Mouse (Mus musculus): ENCODE measurements around the gene Fhl3.

The Fhl3 gene
- long read RNA-seq, experiment 1, result 0 reads
- long read RNA-seq, experiment 2, result 0 reads

DNA sequence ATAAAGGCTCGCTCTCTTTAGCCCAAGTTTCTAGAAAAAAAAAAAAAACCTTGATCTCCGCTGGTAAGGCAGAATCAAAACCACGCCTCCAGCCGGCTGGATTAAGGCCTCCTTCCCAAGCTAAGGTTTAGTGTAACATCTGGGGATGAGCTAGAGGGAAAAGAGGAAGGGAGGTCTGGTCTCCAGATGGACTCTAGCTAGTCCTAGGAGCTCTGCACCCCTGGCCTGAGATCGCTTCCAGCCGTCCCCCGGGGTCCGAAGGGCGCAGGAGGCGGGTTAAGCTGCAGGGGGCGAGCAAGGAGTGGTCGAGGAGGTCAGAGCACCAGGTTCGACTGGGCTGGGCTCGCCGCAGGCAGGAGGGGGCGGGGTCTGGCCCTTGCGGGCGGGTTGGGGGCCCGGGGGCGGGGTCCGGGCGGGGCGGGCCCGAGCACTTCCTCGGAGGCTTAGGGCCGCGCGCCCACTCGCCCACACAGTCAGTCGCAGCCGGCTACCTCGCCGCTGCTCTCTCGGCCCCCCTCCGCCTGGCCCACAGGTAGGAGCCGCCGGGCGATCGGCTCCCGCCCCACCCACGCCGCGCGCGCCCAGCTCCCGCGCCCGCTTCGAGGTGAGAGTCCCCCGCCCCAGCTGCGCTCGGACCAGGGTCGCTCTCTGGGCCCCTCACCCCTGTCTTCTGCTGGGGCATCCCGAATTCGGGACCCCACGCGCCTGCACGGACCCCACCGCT is at the start of gene Fhl3:
Gene Fhl3, plus strand, starts transcription at position 454 of the 724 bp plus-strand sequence.
- intact Hi-C loops (cut with DNase I), result no loop called here

DNA sequence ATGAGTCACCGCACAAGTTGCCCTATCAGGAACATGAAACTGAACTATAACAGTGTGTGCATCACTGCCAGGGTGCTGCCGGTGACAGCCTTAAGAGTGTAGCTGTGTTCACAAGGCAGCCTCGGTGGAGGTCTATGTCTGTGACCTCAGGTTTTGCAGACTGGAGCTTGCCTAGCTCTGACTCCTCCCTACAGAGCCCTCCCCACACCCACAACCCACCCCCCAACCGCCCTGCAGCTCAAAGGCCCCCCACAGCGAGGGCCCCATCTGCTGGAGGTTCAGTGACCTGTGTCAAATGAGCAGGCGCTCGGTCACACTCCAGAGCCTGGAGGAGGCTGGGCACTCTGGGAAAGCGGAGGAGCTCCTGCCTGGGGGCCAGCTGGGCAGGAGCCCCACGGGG is 47.6 kb upstream of the Fhl3 start:
- intact Hi-C loops (cut with DNase I), result no loop called here

DNA sequence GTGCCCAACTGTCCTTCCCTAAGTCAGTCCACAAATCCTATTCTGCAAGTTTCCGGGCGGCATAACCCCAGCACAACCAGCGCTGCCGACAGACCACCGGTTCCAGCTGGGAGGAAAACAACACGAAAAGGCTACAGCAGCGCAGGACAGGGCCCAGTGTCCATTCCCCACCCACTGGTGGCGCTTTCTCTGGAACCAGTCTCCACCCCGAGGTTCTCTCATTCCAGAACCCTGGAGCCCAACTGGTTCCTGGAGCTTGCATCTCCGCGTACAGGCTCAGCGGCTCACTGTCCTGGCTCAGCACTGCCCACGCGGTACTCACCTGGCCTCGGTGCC is 44.0 kb upstream of the Fhl3 start, which contains the start of gene Pou3f1:
Gene Pou3f1, plus strand, starts transcription at position 290 of the 336 bp plus-strand sequence.
- intact Hi-C loops (cut with DNase I), result no loop called here

DNA sequence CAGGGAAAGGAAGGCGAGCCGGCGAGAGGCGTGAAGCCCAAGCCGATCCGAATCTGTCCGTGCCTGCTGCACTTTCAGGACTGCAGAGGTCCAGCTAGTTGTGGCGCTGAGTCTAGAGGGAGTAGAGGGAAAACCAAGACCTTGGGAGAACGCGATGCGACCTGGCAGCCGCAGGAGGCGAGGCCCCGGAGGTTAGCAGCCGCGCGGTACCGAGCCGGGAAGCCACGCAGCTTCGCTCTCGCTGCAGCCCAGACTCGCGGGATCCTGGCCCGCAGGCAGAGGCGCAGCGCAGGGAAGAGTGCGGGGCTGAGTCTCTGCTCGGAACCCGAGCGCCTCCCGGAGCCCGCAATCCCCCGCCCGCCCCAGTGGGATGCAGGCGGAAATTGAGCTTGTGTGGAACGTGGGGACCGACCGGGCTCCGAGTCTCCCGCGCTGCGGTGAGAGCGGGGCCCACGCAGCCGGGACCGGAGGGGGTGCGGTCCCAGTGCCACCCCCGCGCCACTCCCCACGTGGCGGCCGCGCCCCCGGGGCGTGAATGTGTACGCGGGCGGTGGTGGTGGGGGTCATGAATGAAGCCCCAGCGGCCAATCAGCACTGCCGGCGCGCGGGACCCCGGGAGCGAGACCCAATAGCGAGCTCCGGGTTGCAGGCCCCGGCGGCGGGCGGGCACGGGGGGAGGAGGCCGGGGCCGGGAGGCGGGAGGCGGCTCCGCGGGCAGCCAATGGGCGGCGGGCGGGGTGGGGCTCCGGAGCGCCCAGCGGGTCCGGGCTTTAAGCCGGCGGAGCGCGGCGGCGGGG is 43.4 kb upstream of the Fhl3 start:
- intact Hi-C loops (cut with DNase I), result no loop called here

DNA sequence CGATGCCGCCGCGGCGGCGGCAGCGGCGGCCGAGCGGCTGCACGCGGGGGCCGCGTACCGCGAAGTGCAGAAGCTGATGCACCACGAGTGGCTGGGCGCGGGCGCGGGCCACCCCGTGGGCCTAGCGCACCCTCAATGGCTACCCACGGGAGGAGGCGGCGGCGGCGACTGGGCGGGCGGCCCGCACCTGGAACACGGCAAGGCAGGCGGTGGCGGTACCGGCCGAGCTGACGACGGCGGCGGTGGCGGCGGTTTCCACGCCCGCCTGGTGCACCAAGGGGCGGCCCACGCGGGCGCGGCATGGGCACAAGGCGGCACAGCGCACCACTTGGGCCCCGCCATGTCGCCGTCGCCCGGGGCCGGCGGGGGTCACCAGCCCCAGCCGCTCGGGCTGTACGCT is 42.7 kb upstream of the Fhl3 start:
- intact Hi-C loops (cut with DNase I), result no loop called here

DNA sequence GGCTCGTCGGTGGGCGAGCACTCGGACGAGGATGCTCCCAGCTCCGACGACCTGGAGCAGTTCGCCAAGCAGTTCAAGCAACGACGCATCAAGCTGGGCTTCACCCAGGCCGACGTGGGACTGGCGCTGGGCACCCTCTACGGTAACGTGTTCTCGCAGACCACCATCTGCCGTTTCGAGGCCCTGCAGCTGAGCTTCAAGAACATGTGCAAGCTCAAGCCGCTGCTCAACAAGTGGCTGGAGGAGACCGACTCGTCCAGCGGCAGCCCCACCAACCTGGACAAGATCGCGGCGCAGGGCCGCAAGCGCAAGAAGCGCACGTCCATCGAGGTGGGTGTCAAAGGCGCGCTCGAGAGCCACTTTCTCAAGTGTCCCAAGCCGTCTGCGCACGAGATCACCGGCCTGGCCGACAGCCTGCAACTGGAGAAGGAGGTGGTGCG is 42.1 kb upstream of the Fhl3 start:
- intact Hi-C loops (cut with DNase I), result no loop called here

DNA sequence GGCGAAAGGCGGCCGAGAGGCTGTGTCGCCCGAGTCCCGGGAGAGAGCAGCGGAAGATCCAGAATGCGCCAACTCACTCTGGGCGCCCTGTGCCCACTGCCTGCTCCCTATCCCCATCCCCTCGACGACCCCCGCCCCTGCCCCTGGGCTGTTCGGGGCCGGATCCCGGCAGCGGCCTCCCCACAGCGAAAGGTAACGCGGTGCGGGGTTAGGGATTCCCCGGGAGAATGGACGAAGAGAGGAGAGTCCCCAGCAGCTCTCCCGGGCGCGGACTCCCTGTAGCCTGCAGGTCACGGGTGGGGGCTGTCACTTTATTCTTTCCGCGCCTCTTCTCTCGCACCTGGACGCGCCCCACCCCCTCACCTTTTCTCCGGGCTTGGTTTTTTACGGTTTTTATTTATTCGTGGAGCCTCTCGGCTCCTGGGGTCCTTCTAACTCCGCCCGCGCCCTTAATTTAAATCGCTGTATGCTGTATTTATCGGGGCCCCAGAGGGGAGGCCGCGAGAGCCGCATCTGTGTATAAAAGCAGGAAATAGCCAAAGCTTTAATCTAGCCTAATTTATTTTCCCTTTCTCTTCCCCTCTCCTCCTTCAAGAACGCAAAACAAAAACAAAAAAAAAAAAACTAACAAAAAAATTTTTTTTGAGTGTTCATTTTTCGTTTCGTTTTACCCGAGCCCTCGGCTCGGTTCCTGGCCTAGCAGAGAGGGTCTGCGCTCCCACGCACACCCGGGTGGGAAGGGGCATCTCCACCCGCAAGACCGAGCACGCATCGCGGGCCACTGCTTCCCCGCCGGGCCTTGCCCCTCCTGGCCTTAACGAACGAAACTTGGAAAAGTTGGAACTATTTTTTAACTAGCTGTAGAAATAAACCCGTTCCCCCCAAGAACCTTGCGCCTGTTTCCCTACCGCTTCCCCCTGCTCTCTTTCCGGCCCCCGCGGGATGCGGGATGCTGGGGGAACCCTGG is 41.0 kb upstream of the Fhl3 start:
- intact Hi-C loops (cut with DNase I), result no loop called here

DNA sequence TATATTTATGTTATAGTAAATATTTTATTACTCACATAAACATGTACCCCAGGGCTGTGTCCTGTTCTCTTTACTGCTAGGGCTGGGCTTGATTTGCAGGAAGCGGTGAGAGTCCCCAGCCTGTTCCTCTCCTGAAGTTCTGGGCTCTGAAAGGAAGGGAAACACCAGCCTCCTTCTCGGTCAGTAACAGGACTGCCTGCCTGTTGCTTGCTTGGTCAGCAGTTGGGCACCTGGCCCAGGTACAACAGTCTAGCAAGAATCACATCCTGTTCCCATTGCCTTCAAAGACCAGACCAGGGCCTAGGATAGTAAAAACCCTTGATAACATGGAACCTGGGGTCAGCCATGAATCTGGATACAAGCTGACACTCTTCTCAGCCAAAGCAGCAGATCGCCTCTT is 39.9 kb upstream of the Fhl3 start:
- intact Hi-C loops (cut with DNase I), result no loop called here

DNA sequence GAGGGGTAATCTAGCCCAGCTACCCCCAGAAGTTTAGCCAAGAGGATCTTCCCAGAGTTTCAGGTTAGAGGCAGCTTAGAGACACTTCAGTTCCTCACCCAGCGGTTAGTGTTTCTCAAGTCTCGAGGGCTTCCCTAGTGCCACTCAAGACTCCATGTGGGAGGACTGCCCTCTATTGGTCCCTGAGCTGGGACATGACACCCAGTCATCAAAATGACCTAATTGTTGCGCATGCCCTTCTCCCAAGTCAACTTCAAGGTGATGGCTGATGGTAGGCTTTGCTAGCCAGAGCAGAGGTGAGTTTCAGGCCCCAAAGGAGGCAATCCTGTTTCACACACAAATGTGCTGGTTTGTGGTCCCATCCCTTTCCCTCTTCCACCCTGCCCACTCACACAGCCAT is 37.5 kb upstream of the Fhl3 start:
- intact Hi-C loops (cut with DNase I), result no loop called here

DNA sequence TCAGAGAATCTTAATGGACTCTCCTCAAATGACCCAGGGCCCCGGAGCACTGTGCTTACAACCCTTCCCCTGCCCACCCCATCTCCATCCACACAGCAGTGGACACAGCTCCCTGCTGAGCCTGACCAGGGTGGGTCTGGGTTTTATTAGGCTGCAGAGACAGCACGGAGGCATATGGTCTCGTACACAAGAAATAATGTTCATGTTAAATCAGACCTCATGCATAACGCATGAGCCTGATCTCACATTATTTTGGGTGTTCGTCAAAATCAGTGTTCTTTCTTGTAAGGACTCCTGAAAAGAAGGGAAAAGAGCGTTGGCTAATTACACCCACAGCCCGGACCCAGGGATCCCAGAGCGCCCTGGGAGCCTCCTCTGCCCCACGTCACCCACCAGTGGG is 36.3 kb upstream of the Fhl3 start:
- intact Hi-C loops (cut with DNase I), result no loop called here

DNA sequence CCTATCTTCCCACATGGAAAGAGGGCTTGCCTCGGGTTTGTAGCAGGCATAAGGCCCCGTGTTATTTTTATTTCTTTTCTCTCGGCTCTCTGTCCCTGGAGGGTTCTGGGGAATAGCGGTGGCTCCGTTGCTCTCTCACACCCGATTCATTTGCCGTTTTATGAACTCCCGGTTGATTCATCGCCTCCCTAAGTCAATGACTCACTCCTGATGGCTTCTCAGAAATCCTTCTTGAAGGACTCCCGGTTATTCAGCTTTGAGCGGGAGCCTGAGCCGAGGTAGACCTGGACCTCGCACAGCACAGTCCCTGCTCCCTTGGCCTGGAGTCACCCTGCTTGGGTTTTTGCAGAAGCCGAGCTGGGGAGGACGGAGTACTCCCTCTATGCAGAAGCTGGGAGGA is 35.9 kb upstream of the Fhl3 start:
- intact Hi-C loops (cut with DNase I), result no loop called here

DNA sequence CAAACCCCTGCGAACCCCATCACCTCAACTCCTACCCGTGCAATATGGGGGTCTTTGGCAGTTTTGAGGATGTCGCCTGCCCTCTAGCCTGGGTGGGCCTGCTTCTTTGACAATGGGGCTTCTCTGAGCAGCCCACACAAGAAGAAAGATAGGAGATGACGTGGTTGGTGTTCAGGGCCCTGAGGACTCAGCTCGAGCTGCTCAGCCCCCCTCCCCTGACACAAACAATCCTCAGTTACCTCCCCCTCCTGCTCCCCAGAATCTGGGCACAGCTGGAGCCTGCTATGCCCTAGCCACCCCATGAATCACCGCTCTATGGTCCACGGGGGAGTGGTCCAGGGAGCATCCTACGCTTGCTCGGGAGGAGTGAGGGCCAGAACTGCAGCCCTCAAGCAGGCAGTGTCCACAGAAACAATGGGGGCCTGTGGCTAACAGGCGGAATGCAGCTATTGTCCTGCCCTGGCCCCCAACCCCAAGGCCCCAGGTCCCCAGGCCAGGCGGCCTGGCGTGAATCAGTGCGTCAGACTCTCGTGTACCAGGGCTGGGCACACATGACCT is 32.9 kb upstream of the Fhl3 start:
- intact Hi-C loops (cut with DNase I), result no loop called here

DNA sequence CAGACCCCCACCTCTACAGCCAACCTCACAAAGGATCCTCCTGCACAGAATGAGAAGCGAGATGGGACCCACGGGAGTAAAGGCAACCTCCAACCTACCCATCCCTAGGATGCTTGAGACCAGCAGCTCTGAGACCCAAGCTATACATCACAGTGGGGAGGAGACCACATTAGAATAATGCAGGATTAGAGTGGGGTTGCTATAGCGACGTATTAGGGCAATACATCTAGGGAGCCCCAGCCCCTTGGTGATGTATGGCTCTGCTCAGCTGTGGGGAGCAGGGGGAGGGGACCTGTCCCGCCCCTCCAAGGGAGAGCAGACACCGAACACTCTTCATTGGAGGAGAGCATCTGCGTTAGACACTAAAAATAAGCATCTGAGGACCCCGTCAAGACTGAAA is 32.4 kb upstream of the Fhl3 start:
- intact Hi-C loops (cut with DNase I), result no loop called here

DNA sequence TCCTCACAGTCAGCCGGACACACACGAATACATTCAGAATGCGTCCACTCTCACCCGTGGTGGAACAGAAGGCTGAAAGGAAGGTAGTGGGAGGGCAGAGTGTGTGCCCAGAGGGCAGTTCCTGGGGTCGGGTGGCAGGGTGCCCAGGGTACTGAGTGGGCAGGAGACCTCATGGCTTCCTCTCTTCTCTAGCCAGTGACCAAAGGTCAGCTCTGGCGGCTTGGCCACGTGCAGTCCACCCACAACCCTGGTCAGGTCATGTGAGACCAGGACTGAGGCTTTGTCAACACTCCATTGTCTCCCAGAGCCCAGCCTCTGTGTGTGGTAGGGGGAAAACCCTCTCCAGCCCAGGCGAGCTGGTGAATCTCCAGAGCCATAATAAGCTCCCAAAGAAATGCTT is 30.3 kb upstream of the Fhl3 start:
- intact Hi-C loops (cut with DNase I), result loop anchor here (10.0 kb wide), 1 partner anchor 265 kb away; no protein-coding TSS in a partner anchor

DNA sequence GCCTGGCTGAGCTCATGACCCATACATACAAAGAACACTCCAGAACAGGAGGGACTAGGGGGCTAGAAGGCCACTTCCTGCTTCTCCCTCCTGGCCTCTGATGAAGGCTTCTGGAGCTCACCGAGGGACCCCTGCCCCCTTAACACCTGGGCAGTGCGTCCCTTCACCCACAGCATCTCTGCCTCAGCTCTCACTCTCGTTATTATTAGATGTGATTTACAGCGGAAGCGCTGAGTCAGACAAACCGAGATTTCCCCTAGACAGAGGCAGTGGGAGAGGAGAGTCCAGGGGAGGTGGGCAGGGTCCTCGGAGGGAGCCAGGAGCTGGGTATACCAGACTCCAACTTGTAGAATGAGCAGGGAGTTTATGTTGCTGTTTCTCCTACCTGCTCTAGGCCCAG is 28.9 kb upstream of the Fhl3 start:
- intact Hi-C loops (cut with DNase I), result loop anchor here (10.0 kb wide), 1 partner anchor 267 kb away; no protein-coding TSS in a partner anchor

DNA sequence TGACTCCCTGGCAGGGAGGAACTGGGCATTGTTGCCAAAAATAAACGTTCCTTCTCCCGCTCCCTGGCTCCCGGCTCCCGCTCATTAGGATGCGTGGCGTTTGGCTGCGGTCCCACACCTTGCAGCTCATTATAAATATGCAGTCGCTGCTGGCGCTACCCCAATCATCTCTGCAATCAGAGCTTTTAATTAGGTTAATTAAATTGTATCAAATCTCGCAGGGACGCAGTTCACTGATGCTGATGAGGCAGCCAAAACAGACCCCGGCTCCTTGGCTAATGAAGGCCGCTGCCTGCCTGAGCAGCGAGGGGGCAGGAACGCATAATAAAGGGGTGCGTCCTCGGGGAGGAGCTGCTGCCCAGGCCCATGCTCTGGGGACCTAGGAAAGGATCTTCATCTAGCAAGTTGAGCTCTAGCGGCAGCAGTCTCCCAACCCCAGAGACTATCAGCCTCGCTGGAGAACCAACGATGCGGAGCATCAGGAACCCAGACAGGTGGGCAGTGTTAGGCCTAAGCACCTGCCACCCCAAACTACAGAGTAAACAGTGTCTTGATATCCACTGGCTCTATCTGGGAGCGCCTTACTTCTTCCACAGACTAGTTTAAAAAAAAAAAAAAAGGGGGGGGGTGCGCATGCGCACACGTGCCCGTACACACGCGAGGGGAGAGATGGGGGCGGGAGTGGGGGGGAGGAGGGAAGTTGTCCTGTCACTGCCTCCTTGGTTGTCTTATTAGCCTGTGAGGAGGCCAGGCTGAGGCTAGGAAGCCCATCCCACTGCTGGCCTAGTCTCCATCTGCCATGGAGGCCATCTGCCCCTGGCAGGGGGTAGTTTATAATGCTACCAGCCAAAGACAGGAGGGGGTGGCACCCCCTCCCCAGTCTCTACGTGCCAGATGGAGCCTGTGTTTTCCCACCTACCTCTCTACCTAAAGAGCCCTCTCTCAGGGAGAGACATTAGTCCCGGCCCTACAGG is 27.9 kb upstream of the Fhl3 start:
- intact Hi-C loops (cut with DNase I), result loop anchor here (10.0 kb wide), 1 partner anchor 268 kb away; no protein-coding TSS in a partner anchor

DNA sequence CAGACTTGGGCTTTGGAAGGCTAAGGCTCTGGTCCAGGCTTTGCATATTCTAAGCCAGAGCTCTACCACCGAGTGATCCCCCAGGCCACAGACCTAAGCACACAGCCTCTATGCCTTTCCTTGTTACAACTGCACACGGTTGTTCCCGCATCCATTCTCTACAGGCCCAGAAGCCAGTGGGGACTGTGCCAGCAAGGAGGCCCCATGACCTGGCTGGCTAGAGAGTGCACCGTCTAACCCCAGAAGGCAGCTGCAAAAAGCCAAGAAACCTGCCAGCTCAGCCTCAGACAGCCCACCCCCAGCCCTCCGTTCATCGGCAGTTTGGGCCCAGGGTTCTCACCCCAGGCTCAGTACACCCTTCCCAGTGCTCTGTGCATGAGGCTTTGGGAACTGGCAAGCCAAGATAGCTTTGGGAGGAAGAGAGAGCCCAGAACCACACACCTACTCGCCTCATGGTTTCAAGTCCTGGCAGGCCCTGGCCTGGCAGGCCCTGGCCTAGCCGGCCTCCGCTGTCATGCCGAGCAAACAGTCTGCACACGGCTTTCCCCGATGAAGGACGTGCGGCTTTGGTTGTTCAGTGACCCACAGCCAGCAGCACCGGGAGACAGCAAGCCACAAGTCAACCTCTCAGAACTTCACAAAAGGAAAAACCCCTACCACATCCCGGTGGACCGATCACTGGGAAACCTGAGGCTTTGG is 26.0 kb upstream of the Fhl3 start:
- intact Hi-C loops (cut with DNase I), result loop anchor here (2.0 to 10.0 kb wide), 4 partner anchors 270 to 727 kb away; no protein-coding TSS in a partner anchor

DNA sequence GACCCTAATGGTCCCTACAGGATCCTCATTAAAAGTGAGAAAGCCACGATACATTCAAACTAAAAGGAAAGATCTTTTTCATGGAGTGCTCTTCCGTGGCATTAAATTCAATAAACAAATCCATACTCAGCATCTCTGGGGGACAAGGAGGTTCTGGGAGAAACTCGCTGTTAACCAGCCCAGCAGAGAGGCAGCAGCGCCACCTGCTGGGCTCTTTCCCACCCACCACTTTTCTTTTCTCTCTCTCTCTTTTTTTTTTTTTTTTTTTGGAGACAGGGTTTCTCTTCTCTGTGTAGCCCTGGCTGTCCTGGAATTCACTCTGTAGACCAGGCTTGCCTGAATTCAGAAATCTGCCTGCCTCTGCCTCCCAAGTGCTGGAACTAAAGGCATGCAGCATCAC is 25.5 kb upstream of the Fhl3 start:
- intact Hi-C loops (cut with DNase I), result loop anchor here (2.0 to 10.0 kb wide), 4 partner anchors 270 to 728 kb away; no protein-coding TSS in a partner anchor

DNA sequence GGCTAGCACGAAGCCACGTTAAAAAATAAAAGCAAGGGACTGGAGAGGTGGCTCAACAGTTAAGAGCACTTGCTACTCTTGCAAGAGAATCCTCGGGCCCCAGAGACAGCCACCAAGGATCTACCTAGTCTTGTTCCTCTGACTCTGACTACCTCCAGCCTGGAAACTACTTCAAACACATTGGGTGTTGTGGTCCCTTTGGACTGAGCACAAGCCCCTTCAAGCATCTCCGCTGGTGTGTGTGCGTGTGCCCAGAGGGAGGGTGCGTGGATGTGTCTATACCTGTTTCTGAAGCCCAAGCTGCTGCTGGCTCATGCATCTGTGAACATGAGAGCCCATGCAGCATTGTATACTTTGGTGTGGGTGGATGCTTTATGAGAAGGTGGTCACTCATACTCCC is 24.5 kb upstream of the Fhl3 start:
- intact Hi-C loops (cut with DNase I), result loop anchor here (2.0 to 10.0 kb wide), 4 partner anchors 271 to 729 kb away; no protein-coding TSS in a partner anchor

Data from adrenal gland (tissue).